Mouse (Mus musculus) liver, embryonic 12.5 days (tissue): Measurements from ENCODE around the gene Fam92b. TPM values are rescaled to one million over a fixed set of nuclear protein-coding genes. Genes with fewer than 3 reads are reported as not detected.

Experiments used
- ATAC-seq: fragments of 200-750 bp; cut with Nextera tagmentation; 2 replicates; pipeline ENCODE4 v1.8.0; 2017; ENCODE audit warnings: moderate number of reproducible peaks, mild to moderate bottlenecking, moderate library complexity
- H3K27ac ChIP-seq: fragments of 300-500 bp; sonication (generic); 2 replicates; pipeline ENCODE4 v1.5.1; 2016; ENCODE audit warnings: mild to moderate bottlenecking
- H3K27me3 ChIP-seq: fragments of 300-500 bp; sonication (generic); replicated peaks from 2 replicates; pipeline ENCODE4 v1.6.1; 2016; ENCODE audit warnings: mild to moderate bottlenecking, moderate library complexity
- H3K36me3 ChIP-seq: fragments of 300-500 bp; sonication (generic); 2 replicates; pipeline ENCODE4 v1.6.1; 2016; ENCODE audit warnings: mild to moderate bottlenecking, moderate library complexity
- H3K4me1 ChIP-seq: fragments of 300-500 bp; sonication (generic); 2 replicates; pipeline ENCODE4 v1.6.1; 2016
- H3K4me2 ChIP-seq: fragments of 300-500 bp; sonication (generic); 2 replicates; pipeline ENCODE4 v1.6.1; 2016; ENCODE audit warnings: mild to moderate bottlenecking, moderate library complexity
- H3K4me3 ChIP-seq: fragments of 300-500 bp; sonication (generic); 2 replicates; pipeline ENCODE4 v1.5.1; 2016; ENCODE audit warnings: mild to moderate bottlenecking, moderate library complexity
- H3K9ac ChIP-seq: fragments of 300-500 bp; sonication (generic); 2 replicates; pipeline ENCODE4 v1.6.1; 2016; ENCODE audit warnings: mild to moderate bottlenecking, moderate library complexity
- H3K9me3 ChIP-seq: fragments of 300-500 bp; sonication (generic); replicated peaks from 2 replicates; pipeline ENCODE4 v1.6.1; 2016; ENCODE audit warnings: mild to moderate bottlenecking, moderate library complexity
- WGBS: fragments of 180-500 bp; shearing (Covaris S2); methylation state at CpG from one replicate; pipeline ENCODE4 v1.1.7; 2016; ENCODE audit not compliant: insufficient replicate concordance; 5-methylcytosine and 5-hydroxymethylcytosine counted together
- polyA plus RNA-seq: library from polyadenylated mRNA; unstranded; fragments of >200 nt; fragmentation: Nextera tagmentation; extraction: Ambion mirVana; gene quantifications from 2 replicates; pipeline ENCODE4 v1.2.1, GENCODE M21; 2016

Fam92b gene
- polyA plus RNA-seq, 1 experiment from 2014 or later, result not detected

DNA sequence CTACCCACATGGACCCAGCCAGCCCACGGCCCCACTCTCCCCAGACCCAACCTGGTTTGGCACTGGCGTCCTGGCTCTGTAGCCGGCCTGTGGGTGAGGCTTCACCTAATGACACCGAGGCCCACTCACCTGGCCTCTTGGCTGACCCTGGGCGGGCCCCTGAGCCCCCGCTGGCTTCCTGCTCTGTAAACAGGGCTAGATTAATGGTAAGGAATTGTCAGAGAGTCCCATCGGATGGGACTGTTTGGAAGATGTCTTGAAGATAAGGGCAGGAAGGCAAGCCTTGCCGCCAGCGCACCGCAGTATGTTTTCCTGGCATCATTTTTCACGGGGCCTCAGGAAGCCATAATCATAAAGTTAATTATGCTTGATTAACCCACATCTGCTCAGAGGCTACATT lies 30.8 kb upstream of the Fam92b start:
- H3K27ac ChIP-seq, result no peak overlapping the region
- peaks cover 12% of the 10 kb centered on the region for H3K4me1 ChIP-seq
- no peak overlapping the region for H3K9ac ChIP-seq
- no peak overlapping the region for H3K4me2 ChIP-seq
- no peak for ATAC-seq
- H3K27me3 ChIP-seq, result peaks cover 28% of the 10 kb centered on the region
- no peak overlapping the region for H3K4me3 ChIP-seq
- no peaks in the 10 kb centered on the region for H3K36me3 ChIP-seq
- WGBS, result 54% methylated on average over 11 of the region's 11 CpGs
- no peaks in the 10 kb centered on the region for H3K9me3 ChIP-seq

DNA sequence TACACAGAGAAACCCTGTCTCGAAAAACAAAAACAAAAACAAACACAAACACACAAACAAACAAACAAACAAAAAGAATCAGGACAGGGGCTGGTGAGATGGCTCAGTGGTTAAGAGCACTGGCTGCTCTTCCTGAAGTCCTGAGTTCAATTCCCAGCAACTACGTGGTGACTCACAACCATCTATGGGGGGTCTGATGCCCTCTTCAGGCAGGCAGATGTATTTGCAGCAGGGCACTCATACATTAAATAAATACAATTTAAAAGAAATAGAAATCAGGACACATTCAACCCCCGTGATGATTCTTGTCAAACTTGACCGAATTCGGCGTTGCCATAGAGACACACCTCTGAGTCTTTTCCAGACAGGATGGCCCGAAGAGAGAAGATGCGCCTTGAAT lies 30.1 kb upstream of the Fam92b start:
- no peak overlapping the region for H3K27ac ChIP-seq
- no peak overlapping the region for H3K4me2 ChIP-seq
- no peak for ATAC-seq
- H3K36me3 ChIP-seq, result no peaks in the 10 kb centered on the region
- no peak overlapping the region for H3K9ac ChIP-seq
- 61% methylated on average over 8 of the region's 8 CpGs for WGBS
- peaks cover 28% of the 10 kb centered on the region for H3K27me3 ChIP-seq
- H3K4me1 ChIP-seq, result peaks cover 12% of the 10 kb centered on the region
- no peak overlapping the region for H3K4me3 ChIP-seq
- H3K9me3 ChIP-seq, result no peaks in the 10 kb centered on the region

DNA sequence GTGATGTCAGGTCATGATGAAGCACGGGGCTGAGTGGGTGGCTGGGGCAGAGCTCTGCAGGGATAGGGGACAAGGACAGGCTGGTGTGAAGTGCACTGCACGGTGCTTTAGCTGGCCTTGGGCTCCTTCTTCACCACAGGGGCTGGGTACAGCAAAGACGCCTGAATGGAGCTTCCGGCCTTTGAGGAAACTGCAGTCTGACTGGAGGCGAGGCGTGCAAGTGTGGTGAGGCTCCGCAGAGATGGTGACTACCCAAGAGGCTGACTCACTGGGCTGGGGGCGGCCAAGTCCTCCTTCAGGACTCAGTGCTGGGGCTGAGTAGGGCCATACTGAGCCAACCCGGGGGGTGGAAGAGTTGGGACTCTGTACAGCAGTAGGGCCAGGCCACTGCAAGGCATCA lies 28.6 kb upstream of the Fam92b start:
- Histone ChIP-seq H3K27ac (no peak overlapping the region), H3K27me3 (peaks cover 15% of the 10 kb centered on the region), H3K9ac (no peak overlapping the region), H3K4me3 (no peak overlapping the region), H3K4me2 (no peak overlapping the region), H3K4me1 (peaks cover 7% of the 10 kb centered on the region; the same call in 1 of the 2 replicates), H3K36me3 (no peaks in the 10 kb centered on the region), H3K9me3 (no peaks in the 10 kb centered on the region)
- ATAC-seq, result no peak
- WGBS, result 60% methylated on average over 9 of the region's 9 CpGs

DNA sequence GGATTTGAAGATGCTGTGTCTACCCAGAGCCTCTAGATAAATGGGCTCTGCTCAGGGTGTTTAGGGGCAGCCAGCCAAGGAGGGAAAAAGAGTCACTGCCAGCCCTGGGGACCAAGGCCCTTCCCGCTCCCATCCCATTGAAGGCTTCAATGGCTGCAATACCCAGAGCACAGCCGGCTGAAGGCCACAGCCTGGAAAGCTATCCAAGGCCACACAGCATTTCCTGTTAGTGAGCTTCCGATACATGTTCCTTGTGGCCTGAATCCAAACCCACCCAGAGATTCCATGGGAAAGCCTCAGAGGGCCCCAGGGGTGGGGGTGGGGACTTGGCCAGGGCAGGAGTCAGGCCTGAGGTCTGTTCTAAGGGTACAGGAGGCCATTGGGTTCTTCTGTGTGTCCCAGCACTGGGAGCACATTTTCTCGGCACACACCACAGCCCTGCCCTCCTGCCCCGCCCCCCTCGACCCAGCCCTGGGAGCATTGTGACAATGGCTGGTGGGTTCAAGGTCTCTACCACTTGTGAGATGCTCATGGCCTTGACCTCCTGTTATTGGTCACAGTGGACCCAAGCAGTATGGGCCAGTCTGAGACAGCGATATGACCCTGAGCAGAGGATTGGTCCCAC lies 27.6 kb upstream of the Fam92b start:
- Histone ChIP-seq H3K27me3 (peaks cover 5% of the 10 kb centered on the region; the same call in 1 of the 2 replicates), H3K9me3 (peaks cover 5% of the 10 kb centered on the region; the same call in 1 of the 2 replicates), H3K27ac (no peak overlapping the region), H3K4me3 (no peak overlapping the region), H3K4me2 (no peak overlapping the region), H3K4me1 (peaks cover 5% of the 10 kb centered on the region; the same call in 1 of the 2 replicates), H3K9ac (no peak overlapping the region), H3K36me3 (no peaks in the 10 kb centered on the region)
- no peak for ATAC-seq
- 57% methylated on average over 7 of the region's 7 CpGs for WGBS

DNA sequence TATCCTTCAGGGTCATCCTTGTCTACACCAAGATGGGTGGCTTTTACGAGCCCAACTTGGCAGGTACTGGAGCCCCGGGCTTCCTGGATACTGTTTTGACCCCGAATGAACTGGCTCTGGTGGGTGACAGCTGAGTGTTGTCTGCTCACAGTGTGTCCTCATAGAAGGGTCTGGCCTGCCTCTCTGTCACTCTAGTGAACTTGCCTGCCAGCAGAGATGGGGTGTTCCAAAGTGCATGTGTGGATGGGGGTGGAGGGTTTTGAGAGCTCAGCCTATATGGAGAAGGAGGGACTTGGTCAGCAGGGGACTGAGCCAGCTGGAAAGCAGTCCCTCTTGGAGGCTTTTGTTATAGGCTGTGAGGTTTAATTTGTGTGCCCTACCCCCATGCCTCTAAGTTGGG lies 25.3 kb upstream of the Fam92b start:
- no peak overlapping the region for H3K4me2 ChIP-seq
- ATAC-seq, result no peak
- H3K9me3 ChIP-seq, result peaks cover 9% of the 10 kb centered on the region; the same call in 1 of the 2 replicates
- H3K36me3 ChIP-seq, result no peaks in the 10 kb centered on the region
- no peak overlapping the region for H3K4me3 ChIP-seq
- peaks cover 5% of the 10 kb centered on the region; the same call in 1 of the 2 replicates for H3K27me3 ChIP-seq
- peaks cover 5% of the 10 kb centered on the region; the same call in 1 of the 2 replicates for H3K4me1 ChIP-seq
- 43% methylated on average over 3 of the region's 3 CpGs for WGBS
- H3K27ac ChIP-seq, result no peak overlapping the region
- H3K9ac ChIP-seq, result no peak overlapping the region

DNA sequence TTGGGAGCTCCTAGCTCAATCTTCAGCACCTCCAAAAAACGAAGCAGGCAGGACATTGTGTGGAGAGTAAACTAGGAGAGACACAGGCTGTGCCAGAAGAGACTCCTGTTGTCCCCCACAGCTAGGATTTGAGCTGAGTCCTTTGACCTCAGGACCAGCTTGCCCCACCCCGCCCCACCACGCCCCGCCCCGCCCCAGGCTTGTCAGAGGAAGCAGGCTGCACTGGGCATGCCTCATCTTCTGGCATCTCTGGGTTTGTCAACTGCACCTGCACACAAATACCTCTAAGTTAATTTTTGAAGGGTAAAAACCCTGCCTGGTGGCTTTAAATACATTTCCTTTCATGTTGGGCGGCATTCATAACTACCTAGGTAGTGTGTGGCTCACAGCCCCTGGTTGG lies 24.1 kb upstream of the Fam92b start:
- 51% methylated on average over 6 of the region's 6 CpGs for WGBS

DNA sequence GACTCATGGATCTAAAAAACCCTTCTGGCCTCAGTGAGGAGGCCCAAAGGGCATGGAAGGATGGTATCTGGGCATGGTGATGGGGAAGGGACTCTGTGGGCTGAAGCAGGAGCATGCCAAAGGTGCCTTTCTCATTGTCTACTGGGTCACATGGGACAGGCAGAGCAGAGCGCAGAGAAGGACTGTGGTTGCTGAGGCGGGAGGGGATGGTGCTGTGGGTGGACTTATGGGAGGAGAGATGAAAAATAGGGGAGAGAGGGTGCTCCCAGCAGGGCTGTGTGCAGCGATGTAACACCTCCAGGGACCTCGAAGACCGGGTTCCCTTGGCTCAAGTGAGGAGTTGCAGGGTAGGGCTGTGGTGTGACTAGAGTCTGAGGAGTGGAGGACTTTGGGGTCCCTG lies 14.9 kb upstream of the Fam92b start:
- Histone ChIP-seq H3K27ac (no peak overlapping the region), H3K36me3 (no peaks in the 10 kb centered on the region), H3K27me3 (peaks cover 4% of the 10 kb centered on the region), H3K9me3 (no peaks in the 10 kb centered on the region), H3K4me3 (no peak overlapping the region), H3K4me1 (no peaks in the 10 kb centered on the region), H3K9ac (no peak overlapping the region), H3K4me2 (no peak overlapping the region)
- 80% methylated on average over 5 of the region's 5 CpGs for WGBS
- no peak for ATAC-seq

More for the DNA sequence above, 24.1 kb upstream of the Fam92b start:
- no peak overlapping the region for H3K4me3 ChIP-seq
- H3K9me3 ChIP-seq, result peaks cover 9% of the 10 kb centered on the region; the same call in 1 of the 2 replicates
- no peaks in the 10 kb centered on the region for H3K36me3 ChIP-seq
- H3K27me3 ChIP-seq, result peaks cover 5% of the 10 kb centered on the region; the same call in 1 of the 2 replicates
- H3K27ac ChIP-seq, result no peak overlapping the region
- H3K9ac ChIP-seq, result no peak overlapping the region
- no peak overlapping the region for H3K4me2 ChIP-seq
- H3K4me1 ChIP-seq, result peaks cover 5% of the 10 kb centered on the region; the same call in 1 of the 2 replicates
- ATAC-seq, result no peak

DNA sequence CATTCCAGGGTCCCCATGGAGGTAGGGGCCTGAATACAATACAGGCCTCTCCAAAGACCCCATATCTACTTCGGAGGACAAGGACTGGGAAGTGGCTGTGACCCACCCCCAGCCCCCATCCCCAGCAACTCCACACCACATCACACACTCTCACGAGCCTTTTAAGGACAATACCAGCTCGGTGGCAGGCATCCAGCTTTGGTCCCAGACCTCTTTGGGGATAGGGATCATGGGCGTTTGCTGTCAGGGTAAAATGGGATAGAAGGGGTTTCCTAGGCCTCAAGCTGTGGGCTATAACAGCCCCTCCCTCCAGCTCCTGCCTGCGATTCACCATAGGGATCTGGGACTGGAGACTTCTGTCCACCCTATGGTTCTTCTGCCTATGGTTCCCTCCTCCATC lies 14.4 kb upstream of the Fam92b start:
- Histone ChIP-seq H3K4me3 (no peak overlapping the region), H3K27ac (no peak overlapping the region), H3K4me1 (0 out of 2 replicates have a peak, but pooled peaks cover 2% of the 10 kb centered on the region), H3K27me3 (peaks cover 4% of the 10 kb centered on the region), H3K9ac (no peak overlapping the region), H3K4me2 (no peak overlapping the region), H3K36me3 (no peaks in the 10 kb centered on the region), H3K9me3 (no peaks in the 10 kb centered on the region)
- WGBS, result 65% methylated on average over 5 of the region's 5 CpGs
- ATAC-seq, result no peak

DNA sequence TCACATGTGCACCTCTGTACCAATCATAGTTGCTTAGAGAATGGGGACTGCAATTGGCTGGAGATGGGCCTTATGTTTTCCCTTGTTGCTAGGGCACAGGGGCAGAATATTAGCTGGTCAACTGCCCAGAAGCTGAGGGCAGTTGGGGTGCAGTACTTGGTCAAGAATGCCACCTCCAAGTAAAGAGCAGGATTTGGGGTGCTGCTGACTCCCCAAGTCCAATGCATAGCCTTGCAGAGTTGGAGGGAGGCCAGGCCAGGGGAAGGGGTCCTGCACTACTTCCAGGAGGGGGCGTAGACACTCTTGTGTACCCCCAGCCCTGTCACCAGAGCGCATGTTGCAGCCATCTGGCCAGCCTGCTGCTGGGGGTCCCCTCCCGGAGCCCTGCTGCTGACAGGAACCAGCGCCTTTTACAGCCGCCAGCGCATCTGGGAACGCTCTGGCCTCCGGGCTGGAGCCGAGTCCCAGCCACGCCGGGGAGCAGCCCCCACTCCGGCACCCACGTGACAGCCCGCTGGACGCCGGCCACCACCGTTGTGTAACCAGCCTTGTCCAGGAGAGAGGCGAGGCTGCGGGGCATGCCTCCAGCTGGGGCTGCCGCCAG lies 13.6 kb upstream of the Fam92b start:
- Histone ChIP-seq H3K36me3 (no peaks in the 10 kb centered on the region), H3K4me2 (peak overlapping the region; percentile 25), H3K4me3 (no peak overlapping the region), H3K27ac (no peak overlapping the region), H3K4me1 (0 out of 2 replicates have a peak, but pooled peaks cover 3% of the 10 kb centered on the region), H3K9ac (no peak overlapping the region), H3K9me3 (no peaks in the 10 kb centered on the region), H3K27me3 (peaks cover 4% of the 10 kb centered on the region)
- ATAC-seq, result peak; percentile 44
- WGBS, result 44% methylated on average over 20 of the region's 20 CpGs

DNA sequence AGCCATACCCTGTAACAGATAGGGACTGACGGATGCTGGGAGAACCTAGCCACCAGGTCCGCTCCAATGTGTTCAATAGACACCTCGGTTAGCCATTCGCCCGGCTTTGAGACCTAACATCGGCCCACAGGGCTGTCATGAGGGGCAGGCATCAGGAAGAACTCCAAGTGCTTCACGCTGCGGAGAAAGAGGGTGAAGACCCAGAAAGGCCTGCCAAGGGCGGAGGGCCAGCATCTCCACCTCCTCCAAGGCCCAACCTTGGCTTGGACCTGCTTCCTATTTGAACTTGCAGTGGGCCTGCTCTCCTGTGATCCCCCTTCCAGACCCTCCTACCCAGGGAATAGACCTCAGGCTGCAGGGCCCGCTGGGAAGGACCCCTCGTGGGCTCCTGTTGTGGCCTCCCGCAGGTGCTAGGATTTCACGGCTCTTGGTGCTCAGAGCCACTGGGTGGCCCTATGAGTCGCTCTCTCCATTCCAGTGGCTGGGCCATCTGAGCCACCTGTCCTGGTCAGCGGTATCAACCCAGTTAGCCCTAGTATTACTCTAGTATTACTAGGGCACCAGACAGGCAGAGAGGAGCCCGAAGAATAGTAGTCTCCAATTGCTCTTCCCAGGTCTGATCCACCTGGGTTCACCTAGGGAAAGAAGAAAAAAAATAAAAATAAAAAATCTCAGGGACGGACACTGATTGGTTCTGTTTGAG lies 13.0 kb upstream of the Fam92b start:
- H3K36me3 ChIP-seq, result no peaks in the 10 kb centered on the region
- H3K9ac ChIP-seq, result no peak overlapping the region
- ATAC-seq, result no peak
- no peak overlapping the region for H3K27ac ChIP-seq
- H3K27me3 ChIP-seq, result peaks cover 8% of the 10 kb centered on the region
- 0 out of 2 replicates have a peak, but pooled peaks cover 8% of the 10 kb centered on the region for H3K4me1 ChIP-seq
- no peak overlapping the region for H3K4me3 ChIP-seq
- 65% methylated on average over 17 of the region's 17 CpGs for WGBS
- no peak overlapping the region for H3K4me2 ChIP-seq
- H3K9me3 ChIP-seq, result no peaks in the 10 kb centered on the region

DNA sequence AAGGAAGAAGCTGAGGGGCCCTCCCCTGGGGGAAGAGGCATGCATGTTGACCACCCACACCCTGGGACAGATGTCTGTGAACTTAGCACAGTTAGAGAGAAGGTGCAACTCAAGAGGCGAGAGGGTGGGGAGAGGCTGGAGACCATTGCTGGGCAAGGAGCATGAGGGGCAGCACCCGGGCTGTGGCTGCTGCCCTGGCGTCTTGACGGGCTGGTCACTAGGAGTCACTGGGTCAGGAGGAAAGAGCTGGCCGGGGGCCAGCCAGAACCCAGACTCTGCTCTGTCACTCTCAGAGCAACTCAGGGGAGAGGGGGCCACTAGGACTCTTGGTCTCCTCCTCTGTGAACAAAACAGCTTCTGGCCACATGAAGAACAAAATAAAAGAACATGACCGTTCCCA lies 12.2 kb upstream of the Fam92b start:
- WGBS, result 54% methylated on average over 6 of the region's 6 CpGs
- peaks cover 14% of the 10 kb centered on the region; the same call in 1 of the 2 replicates for H3K4me1 ChIP-seq

DNA sequence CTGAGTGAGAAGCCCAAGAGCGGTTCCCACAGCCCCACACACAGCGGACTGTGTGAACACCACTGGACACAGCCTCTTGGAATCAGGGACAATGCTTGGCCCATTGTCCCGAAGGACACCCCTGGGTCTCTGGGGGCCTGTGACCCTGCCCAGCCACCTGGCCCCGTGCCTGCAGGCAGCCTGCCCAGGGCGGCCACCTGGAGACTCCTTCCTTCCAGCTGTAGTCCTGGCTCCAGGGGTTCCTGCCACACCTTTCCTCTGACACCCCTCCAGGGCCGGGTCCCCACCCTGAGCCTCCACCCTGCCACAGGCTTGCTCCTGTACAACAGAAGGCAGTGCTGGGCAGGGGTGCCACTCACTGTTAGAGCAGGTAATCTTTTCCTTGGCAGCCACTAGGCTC lies 11.2 kb upstream of the Fam92b start:
- Histone ChIP-seq H3K9me3 (no peaks in the 10 kb centered on the region), H3K36me3 (no peaks in the 10 kb centered on the region), H3K27me3 (peaks cover 24% of the 10 kb centered on the region), H3K4me2 (no peak overlapping the region), H3K4me3 (no peak overlapping the region), H3K9ac (no peak overlapping the region), H3K4me1 (peaks cover 18% of the 10 kb centered on the region; the same call in 1 of the 2 replicates), H3K27ac (no peak overlapping the region)
- ATAC-seq, result no peak
- 69% methylated on average over 6 of the region's 6 CpGs for WGBS

More for the DNA sequence above, 12.2 kb upstream of the Fam92b start:
- Histone ChIP-seq H3K9me3 (no peaks in the 10 kb centered on the region), H3K27ac (no peak overlapping the region), H3K27me3 (peaks cover 16% of the 10 kb centered on the region), H3K9ac (no peak overlapping the region), H3K36me3 (no peaks in the 10 kb centered on the region), H3K4me2 (no peak overlapping the region), H3K4me3 (no peak overlapping the region)
- no peak for ATAC-seq
